Mouse (Mus musculus) ES-CJ7 (cell line): Measurements from ENCODE around the gene Gbx2.
A peak's percentile ranks its signal among the peaks of the same experiment; 100 is the strongest.

Experiments used
- DNase-seq: peaks from one replicate; pipeline ENCODE4 v3.0.0; 2011; ENCODE audit warnings: low read depth, low spot score

The Gbx2 gene

GRCm38 (mm10) chr1:89935493-89936348, 4.7 kb upstream of the Gbx2 start:
- peak; percentile 91 for DNase-seq

GRCm38 (mm10) chr1:89934316-89935260, 3.6 kb upstream of the Gbx2 start:
- peak; percentile 68 for DNase-seq

GRCm38 (mm10) chr1:89933786-89934185, 2.8 kb upstream of the Gbx2 start:
- peak; percentile 73 for DNase-seq

- no peak for DNase-seq
These were observed 2.0 kb upstream of the Gbx2 start for GRCm38 (mm10) chr1:89933028-89933427.

- peak; percentile 56 for DNase-seq
These were observed 1.6 kb upstream of the Gbx2 start for GRCm38 (mm10) chr1:89932616-89933015.

GRCm38 (mm10) chr1:89932021-89932423, 1.0 kb upstream of the Gbx2 start:
- DNase-seq, result no peak

GRCm38 (mm10) chr1:89930551-89930950, 428 bp downstream of the Gbx2 start:
- DNase-seq, result peak; percentile 44

- DNase-seq, result peak; percentile 60
These were observed 1.1 kb downstream of the Gbx2 start for GRCm38 (mm10) chr1:89929721-89930505.

GRCm38 (mm10) chr1:89929181-89929580, 1.8 kb downstream of the Gbx2 start:
- no peak for DNase-seq

- DNase-seq, result no peak
These were observed 2.3 kb downstream of the Gbx2 start for GRCm38 (mm10) chr1:89928676-89929075.

GRCm38 (mm10) chr1:89927061-89927661, 3.8 kb downstream of the Gbx2 start:
- DNase-seq, result peak; percentile 79

GRCm38 (mm10) chr1:89926583-89927060, 4.4 kb downstream of the Gbx2 start:
- peak; percentile 47 for DNase-seq

GRCm38 (mm10) chr1:89925501-89926190, 5.3 kb downstream of the Gbx2 start:
- DNase-seq, result no peak

GRCm38 (mm10) chr1:89923642-89924020, 7.3 kb downstream of the Gbx2 start:
- no peak for DNase-seq

- peak; percentile 77 for DNase-seq
These were observed 7.9 kb downstream of the Gbx2 start for GRCm38 (mm10) chr1:89922883-89923641.

- DNase-seq, result no peak
These were observed 8.7 kb downstream of the Gbx2 start for GRCm38 (mm10) chr1:89922282-89922681.

- peak; percentile 78 for DNase-seq
These were observed 9.2 kb downstream of the Gbx2 start for GRCm38 (mm10) chr1:89921806-89922205.

- no peak for DNase-seq
These were observed 11.8 kb downstream of the Gbx2 start for GRCm38 (mm10) chr1:89919206-89919605.

GRCm38 (mm10) chr1:89918111-89918510, 12.9 kb downstream of the Gbx2 start:
- peak; percentile 52 for DNase-seq

- DNase-seq, result no peak
These were observed 17.4 kb downstream of the Gbx2 start for GRCm38 (mm10) chr1:89913611-89914010.
